Mouse (Mus musculus) CH12.LX (cell line): ENCODE measurements around the gene Abca7. TPM values are rescaled to one million over a fixed set of nuclear protein-coding genes. Genes with fewer than 3 reads are reported as not detected.

Experiments used
- DNase-seq: peaks from one replicate; pipeline ENCODE4 v3.0.0-alpha.2; 2013; ENCODE audit errors: extremely low read depth
- H3K27ac ChIP-seq: 2 replicates; pipeline ENCODE4 v1.5.1; 2012; ENCODE audit warnings: low read depth, mild to moderate bottlenecking, control low read depth, moderate library complexity; ENCODE audit not compliant: insufficient read depth
- H3K27me3 ChIP-seq: replicated peaks from 2 replicates; pipeline ENCODE3; 2012; ENCODE audit warnings: inconsistent platforms
- H3K36me3 ChIP-seq, 2 experiments: replicated peaks in 1 of 2; 2 replicates each; pipeline versions ENCODE3 to v1.6.1; 2012; ENCODE audit warnings: inconsistent platforms in 1 of 2, low read length in 1 of 2, mild to moderate bottlenecking in 1 of 2, mixed read lengths in 1 of 2, moderate library complexity in 1 of 2; ENCODE audit not compliant: control insufficient read depth in 1 of 2, insufficient read depth in 1 of 2
- H3K4me1 ChIP-seq, 2 experiments: 2 replicates each; pipeline ENCODE4 v1.6.1; 2012; ENCODE audit warnings: inconsistent platforms in 1 of 2, moderate library complexity in 1 of 2; ENCODE audit not compliant: insufficient read depth in 2 of 2, control insufficient read depth in 1 of 2
- H3K4me2 ChIP-seq: 2 replicates; pipeline ENCODE4 v1.6.1; 2012; ENCODE audit warnings: low read depth, mild to moderate bottlenecking, control low read depth; ENCODE audit not compliant: poor library complexity, insufficient read depth, severe bottlenecking
- H3K4me3 ChIP-seq, 3 experiments: fragments of 150-350 bp in 1 of 3; sonication (generic) in 1 of 3; replicated peaks in 1 of 3; 2 replicates each; pipeline versions ENCODE3 to v1.5.1; 2011 to 2012; ENCODE audit warnings: low read depth in 2 of 3, low read length in 2 of 3, mild to moderate bottlenecking in 2 of 3, moderate library complexity in 2 of 3, control low read depth in 1 of 3, improper control_type of control experiment in 1 of 3, inconsistent platforms in 1 of 3, mixed read lengths in 1 of 3; ENCODE audit not compliant: poor library complexity in 1 of 3
- H3K79me2 ChIP-seq: replicated peaks from 2 replicates; pipeline ENCODE4 v1.6.1; 2012; ENCODE audit warnings: mild to moderate bottlenecking, moderate library complexity; ENCODE audit not compliant: control insufficient read depth, poor library complexity, insufficient read depth, severe bottlenecking; ENCODE audit errors: extremely low read depth
- H3K9ac ChIP-seq: 2 replicates; pipeline ENCODE4 v1.6.1; 2012; ENCODE audit warnings: low read depth, mild to moderate bottlenecking, control low read depth, moderate library complexity; ENCODE audit not compliant: insufficient read depth
- H3K9me3 ChIP-seq: replicated peaks from 2 replicates; pipeline ENCODE3; 2012; ENCODE audit warnings: low read length, inconsistent platforms, mixed read lengths
- BHLHE40 ChIP-seq: IDR thresholded peaks from 2 replicates; pipeline ENCODE4 v1.6.1; 2011; ENCODE audit warnings: mild to moderate bottlenecking, low read depth, low read length, improper control_type of control experiment
- CHD1 ChIP-seq: IDR thresholded peaks from 2 replicates; pipeline ENCODE4 v1.6.1; 2012; ENCODE audit warnings: low read depth, low read length, improper control_type of control experiment, inconsistent platforms
- CHD2 ChIP-seq: IDR thresholded peaks from 2 replicates; pipeline ENCODE4 v1.6.1; 2011; ENCODE audit warnings: low read length, improper control_type of control experiment
- EP300 ChIP-seq: IDR thresholded peaks from 2 replicates; pipeline ENCODE4 v1.6.1; 2011; ENCODE audit warnings: low read length, improper control_type of control experiment
- ETS1 ChIP-seq: conservative IDR thresholded peaks from 2 replicates; pipeline ENCODE4 v1.6.1; 2012; ENCODE audit warnings: low read depth, mild to moderate bottlenecking, inconsistent platforms, low read length, improper control_type of control experiment, moderate library complexity
- HCFC1 ChIP-seq: IDR thresholded peaks from 2 replicates; pipeline ENCODE4 v1.6.1; 2012; ENCODE audit warnings: low read depth, mild to moderate bottlenecking, inconsistent platforms, low read length, improper control_type of control experiment
- IRF4 ChIP-seq: IDR thresholded peaks from 2 replicates; pipeline ENCODE4 v1.6.1; 2014; ENCODE audit warnings: low read depth, mild to moderate bottlenecking, inconsistent platforms, low read length, improper control_type of control experiment
- JUND ChIP-seq: conservative IDR thresholded peaks from 2 replicates; pipeline ENCODE4 v1.6.1; 2011; ENCODE audit warnings: low read depth, low read length, improper control_type of control experiment
- MAX ChIP-seq: IDR thresholded peaks from 2 replicates; pipeline ENCODE4 v1.6.1; 2011; ENCODE audit warnings: low read length, improper control_type of control experiment
- MAZ ChIP-seq: IDR thresholded peaks from 2 replicates; pipeline ENCODE4 v1.6.1; 2012; ENCODE audit warnings: low read depth, mild to moderate bottlenecking, inconsistent platforms, low read length, improper control_type of control experiment, moderate library complexity
- MEF2A ChIP-seq: IDR thresholded peaks from 2 replicates; pipeline ENCODE4 v1.6.1; 2014; ENCODE audit warnings: low read depth, mild to moderate bottlenecking, inconsistent platforms, low read length, improper control_type of control experiment, borderline replicate concordance
- MXI1 ChIP-seq: IDR thresholded peaks from 2 replicates; pipeline ENCODE4 v1.6.1; 2011; ENCODE audit warnings: mild to moderate bottlenecking, low read depth, low read length, improper control_type of control experiment
- MYC ChIP-seq: IDR thresholded peaks from 2 replicates; pipeline ENCODE4 v1.6.1; 2011; ENCODE audit warnings: low read depth, mild to moderate bottlenecking, improper control_type of control experiment, low read length
- PAX5 ChIP-seq: IDR thresholded peaks from 2 replicates; pipeline ENCODE4 v1.6.1; 2012; ENCODE audit warnings: low read length, inconsistent platforms, mixed read lengths
- POLR2A ChIP-seq: IDR thresholded peaks from 2 replicates; pipeline ENCODE4 v1.6.1; 2011; ENCODE audit warnings: low read depth, mild to moderate bottlenecking, improper control_type of control experiment, low read length
- RCOR1 ChIP-seq: conservative IDR thresholded peaks from 2 replicates; pipeline ENCODE4 v1.6.1; 2012; ENCODE audit warnings: low read depth, mild to moderate bottlenecking, inconsistent platforms, low read length, improper control_type of control experiment
- SIN3A ChIP-seq: IDR thresholded peaks from 2 replicates; pipeline ENCODE4 v1.6.1; 2012; ENCODE audit warnings: low read length, improper control_type of control experiment, inconsistent platforms
- SMC3 ChIP-seq: IDR thresholded peaks from 2 replicates; pipeline ENCODE4 v1.6.1; 2011; ENCODE audit warnings: low read depth, low read length, improper control_type of control experiment
- TBP ChIP-seq: conservative IDR thresholded peaks from 2 replicates; pipeline ENCODE4 v1.6.1; 2011; ENCODE audit warnings: low read depth, low read length, improper control_type of control experiment
- TCF12 ChIP-seq: IDR thresholded peaks from 2 replicates; pipeline ENCODE4 v1.6.1; 2014; ENCODE audit warnings: low read depth, mild to moderate bottlenecking, inconsistent platforms, low read length, improper control_type of control experiment
- UBTF ChIP-seq: IDR thresholded peaks from 2 replicates; pipeline ENCODE4 v1.6.1; 2012; ENCODE audit warnings: low read depth, mild to moderate bottlenecking, inconsistent platforms, low read length, improper control_type of control experiment, moderate library complexity
- USF2 ChIP-seq: conservative IDR thresholded peaks from 2 replicates; pipeline ENCODE4 v1.6.1; 2011; ENCODE audit warnings: low read depth, low read length, improper control_type of control experiment
- ZC3H11A ChIP-seq: IDR thresholded peaks from 2 replicates; pipeline ENCODE4 v1.6.1; 2012; ENCODE audit warnings: low read depth, mild to moderate bottlenecking, inconsistent platforms, low read length, improper control_type of control experiment
- ZKSCAN1 ChIP-seq: IDR thresholded peaks from 2 replicates; pipeline ENCODE4 v1.6.1; 2012; ENCODE audit warnings: low read depth, inconsistent platforms, low read length, improper control_type of control experiment, borderline replicate concordance
- ZMIZ1 ChIP-seq: IDR thresholded peaks from 2 replicates; pipeline ENCODE4 v1.6.1; 2012; ENCODE audit warnings: low read depth, mild to moderate bottlenecking, inconsistent platforms, low read length, improper control_type of control experiment
- dilution Hi-C: fragments of 300-500 bp; cut with MboI; formaldehyde crosslinking; loops from 2 replicates; pipeline ENCODE4 v1.14.3; 2020; ENCODE audit warnings: low sequenced_read_pairs; ENCODE audit not compliant: extremely low pct_unique_long_range_greater_than_20kb, extremely low pct_ligation_motif_present
- in situ Hi-C: fragments of 300-500 bp; cut with MboI; formaldehyde crosslinking; loops from 3 replicates; pipeline ENCODE4 v1.14.3; 2019; ENCODE audit warnings: low sequenced_read_pairs, low pct_ligation_motif_present, low pct_unique_long_range_greater_than_20kb, mixed read lengths
- polyA plus RNA-seq: library from polyadenylated mRNA; unstranded; fragments of >175 nt; gene quantifications from 2 replicates; pipeline ENCODE4 v1.2.1, GENCODE M21; 2012; ENCODE audit warnings: low read depth; ENCODE audit not compliant: insufficient read length
- total RNA-seq, 2 experiments: library from RNA; depleted of rRNA; stranded (reverse); fragments of 300-350 nt in 1 of 2; fragments of >200 nt in 1 of 2; gene quantifications; 2 replicates each; pipeline ENCODE4 v1.2.3; 2012 to 2014

The Abca7 gene
- total and polyA plus RNA-seq, 3 experiments, result 2.3 to 7.0 (median 6.1) TPM

DNA sequence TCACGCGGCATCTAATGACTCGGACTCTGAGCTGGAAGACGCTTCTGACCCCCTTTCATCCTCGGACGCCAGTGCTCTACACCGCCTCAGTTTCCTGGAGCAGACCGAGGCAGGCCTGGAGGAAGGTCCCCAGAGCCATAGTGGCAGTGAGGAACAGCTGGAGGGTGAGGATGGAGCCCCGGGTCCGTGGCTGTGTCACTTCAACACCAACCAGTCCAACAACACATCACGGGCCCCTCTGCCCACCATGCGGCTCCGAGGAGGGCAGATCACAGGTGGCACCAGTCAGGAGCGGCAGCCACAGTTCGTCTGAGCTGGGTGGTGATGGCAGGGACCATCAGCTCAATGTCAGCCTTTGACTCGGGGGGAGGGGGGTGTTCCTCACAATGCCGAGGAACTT is 34.4 kb downstream of the Abca7 start:
- Histone ChIP-seq H3K9me3 (no peaks in the 10 kb centered on the region), H3K27ac (peak overlapping the region; percentile 30; the same call in 1 of the 2 replicates), H3K4me1 (peaks cover 35 to 65% of the 10 kb centered on the region in 2 experiments), H3K36me3 (peaks cover 60 to 79% of the 10 kb centered on the region in 2 experiments), H3K4me3 (no peak overlapping the region), H3K9ac (no peak overlapping the region)
- in situ Hi-C loops, result no loop called here
- TF ChIP-seq TCF12 (no peak), IRF4 (no peak), USF2 (no peak), ETS1 (no peak)
- TF ChIP-seq, all 38 proteins: peak for 0
- dilution Hi-C loops, result no loop called here
- no peaks in the 10 kb centered on the region for H3K79me2 ChIP-seq
- DNase-seq, result no peak
- H3K4me2 ChIP-seq, result no peak overlapping the region
- no peaks in the 10 kb centered on the region for H3K27me3 ChIP-seq

DNA sequence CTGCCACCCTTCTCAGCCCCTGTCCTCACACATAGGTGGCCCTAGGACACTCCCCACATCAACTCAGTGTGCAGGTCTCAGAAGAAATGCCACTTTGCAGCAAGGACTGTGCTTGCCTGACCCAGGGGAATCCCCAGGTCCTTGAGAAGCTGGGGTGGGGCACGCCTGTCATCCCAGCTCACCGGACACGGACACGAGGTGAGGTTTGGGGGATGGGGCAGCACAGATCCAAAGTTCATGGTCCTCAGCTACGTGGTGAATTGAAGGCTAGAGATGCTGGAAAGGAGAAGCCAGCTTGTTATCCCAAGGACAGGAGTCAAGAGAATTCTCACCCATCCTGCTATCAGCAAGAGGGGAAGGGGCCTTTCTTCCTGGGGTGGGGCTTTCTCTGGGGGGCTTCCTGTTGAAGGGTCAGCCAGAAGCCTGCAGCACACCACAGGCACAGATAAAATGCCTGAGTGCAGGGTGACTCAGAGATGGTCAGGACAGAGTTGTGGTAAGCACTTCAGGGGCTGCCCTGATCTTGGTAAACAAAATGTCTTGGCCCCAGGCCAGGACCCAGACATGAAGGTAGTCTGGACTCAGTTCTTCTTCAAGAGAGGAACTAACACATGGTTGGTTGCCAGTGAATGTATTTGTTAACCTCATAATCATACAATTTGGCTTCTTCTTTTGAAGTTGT is 36.6 kb downstream of the Abca7 start:
- peak overlapping the region; percentile 99 for H3K27ac ChIP-seq
- peaks cover 62 to 79% of the 10 kb centered on the region in 2 experiments for H3K36me3 ChIP-seq
- no peaks in the 10 kb centered on the region for H3K27me3 ChIP-seq
- TF ChIP-seq CHD1, result peak; percentile 83; the same call in 1 of the 2 replicates
- peak; percentile 75 for TF ChIP-seq ETS1
- TF ChIP-seq TBP, result no peak
- TF ChIP-seq MXI1, result peak; percentile 92
- 0 out of 2 replicates have a peak, but pooled peaks have one; percentile 9 for TF ChIP-seq HCFC1
- TF ChIP-seq ZKSCAN1, result no peak
- no peak for TF ChIP-seq ZC3H11A
- TF ChIP-seq BHLHE40, result peak; percentile 91
- peak; percentile 71; the same call in 1 of the 2 replicates for TF ChIP-seq MEF2A
- TF ChIP-seq EP300, result no peak
- TF ChIP-seq SMC3, result peak; percentile 22
- peak; percentile 46; the same call in 1 of the 2 replicates for TF ChIP-seq TCF12
- TF ChIP-seq POLR2A, result 0 out of 2 replicates have a peak, but pooled peaks have one; percentile 19
- peak; percentile 77 for TF ChIP-seq MYC
- TF ChIP-seq RCOR1, result peak; percentile 64; the same call in 1 of the 2 replicates
- TF ChIP-seq MAZ, result no peak; the same call in 1 of the 2 replicates
- no peak for TF ChIP-seq USF2
- no peak for TF ChIP-seq PAX5
- TF ChIP-seq UBTF, result 0 out of 2 replicates have a peak, but pooled peaks have one; percentile 34
- no peak for TF ChIP-seq JUND
- peak; percentile 75; the same call in 1 of the 2 replicates for TF ChIP-seq SIN3A
- TF ChIP-seq ZMIZ1, result 0 out of 2 replicates have a peak, but pooled peaks have one; percentile 39
- TF ChIP-seq CHD2, result peak; percentile 88
- TF ChIP-seq MAX, result peak; percentile 91
- TF ChIP-seq, all 38 proteins: peak for 16
- in situ Hi-C loops, result no loop called here
- dilution Hi-C loops, result no loop called here
- no peaks in the 10 kb centered on the region for H3K9me3 ChIP-seq
- no peak for DNase-seq
- no peak overlapping the region for H3K4me3 ChIP-seq
- H3K4me1 ChIP-seq, result peaks cover 29 to 63% of the 10 kb centered on the region in 2 experiments
- peak overlapping the region; percentile 54 for H3K9ac ChIP-seq
- H3K4me2 ChIP-seq, result peak overlapping the region; percentile 86
- peaks cover 5% of the 10 kb centered on the region; the same call in 1 of the 2 replicates for H3K79me2 ChIP-seq
